Mouse (Mus musculus): ENCODE results near the gene Rnf113a2.

GRCm38 (mm10) chr12:84373831-84374481 lies 43.0 kb upstream of the Rnf113a2 start:
- no peak for TF ChIP-seq POLR2A (IDR thresholded peaks at IDR 0.05; ENCODE audit: insufficient read length, low read depth)
- no peak for TF ChIP-seq SRF (IDR thresholded peaks at IDR 0.05; ENCODE audit: control insufficient read depth, insufficient read length, low read depth)
- no peak for TF ChIP-seq USF1 (IDR thresholded peaks at IDR 0.05; ENCODE audit: low read depth)
- TF ChIP-seq POLR2AphosphoS2 (IDR thresholded peaks at IDR 0.05; ENCODE audit: insufficient read length, low read depth) = no peak
- TF ChIP-seq TCF12 (IDR thresholded peaks at IDR 0.05; ENCODE audit: insufficient read depth, poor library complexity, severe bottlenecking) = no peak
- peak in 2 of 3 experiments; percentile 67 to 74 for TF ChIP-seq MYOD1 (IDR thresholded peaks at IDR 0.05; ENCODE audit: control insufficient read depth in 1 of 3, insufficient read length in 2 of 3, low read depth in 2 of 3)
- peak; percentile 34 to 81 (median 68) for TF ChIP-seq MYOG (IDR thresholded peaks at IDR 0.05; ENCODE audit: control insufficient read depth in 1 of 3, insufficient read depth in 1 of 3, insufficient read length in 2 of 3, low read depth in 2 of 3)
- no peak for TF ChIP-seq E2F4 (IDR thresholded peaks at IDR 0.05; ENCODE audit: insufficient read depth)
- no peak for TF ChIP-seq CEBPB (IDR thresholded peaks at IDR 0.05; ENCODE audit: insufficient read depth, poor library complexity, severe bottlenecking)
